ENCODE assay signal across 12 mouse cellular contexts in the genomic region with DNA sequence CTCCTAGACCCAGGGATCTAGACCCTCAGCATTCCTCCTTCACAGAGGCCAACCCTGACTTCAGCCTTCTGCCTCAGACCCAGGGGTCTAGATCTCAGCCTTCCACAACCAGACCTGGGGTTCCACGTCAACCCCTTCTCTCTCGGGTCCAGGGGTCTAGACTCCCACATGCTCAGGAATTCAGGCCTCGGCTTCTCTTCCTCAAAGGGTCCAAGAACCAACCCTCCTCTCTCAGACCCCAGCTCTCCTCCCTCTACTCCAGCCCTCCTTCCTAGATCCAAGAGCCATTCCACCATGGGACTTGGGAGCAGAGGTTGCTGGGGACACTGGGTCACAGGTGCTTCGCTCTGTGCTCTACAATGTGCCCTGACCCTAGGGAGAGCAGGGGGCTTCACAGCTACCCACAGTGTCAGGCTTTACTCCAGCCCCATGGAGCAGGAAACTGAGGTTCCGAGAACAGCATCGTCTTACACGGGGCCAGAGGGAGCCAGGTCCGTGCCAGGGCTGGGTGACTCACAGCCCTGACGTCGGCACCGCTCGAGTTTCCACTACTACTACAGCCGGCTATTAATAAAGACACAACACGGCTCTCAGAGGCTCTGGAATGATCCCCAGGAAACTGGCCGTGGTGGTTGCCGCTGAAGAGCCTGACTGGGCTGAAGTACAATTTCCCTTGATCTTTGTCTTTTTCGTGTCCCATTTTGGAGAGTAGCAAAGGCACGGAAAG. TPM values are rescaled to one million over a fixed set of nuclear protein-coding genes. Genes with fewer than 3 reads are reported as not detected.
DNase-seq lines count a peak whose midpoint lies in the region; ATAC-seq and TF ChIP-seq lines count a peak whose summit lies in the region.
"Had no signal": no experiment of that assay in that cellular context is flagged by ENCODE, and none has a peak within 500 bp of the region (broad histone marks: within the 10 kb centered on the region; RNA-seq: fewer than 3 reads in every experiment).

No protein-coding gene starts in this region.

- no peak for DNase-seq in hindbrain, embryonic 10.5 days (ENCODE audit: low spot score)
- peak; percentile 96 for DNase-seq in NIH3T3 (ENCODE audit: low read depth)
- peak; percentile 83 for DNase-seq in gastrocnemius, postnatal 25 days
- peak; percentile 15 for DNase-seq in lung, embryonic 14.5 days
- DNase-seq in neural tube, embryonic 10.5 days (ENCODE audit: extremely low spot score, low spot score) = no peak
- DNase-seq in right cerebral cortex, postnatal 25 days = no peak

- no peak for TF ChIP-seq CTCF in lung, embryonic 14.5 days (IDR thresholded peaks at IDR 0.05; ENCODE audit: low read depth)

- no peaks in the 10 kb centered on the region for H3K36me3 ChIP-seq in hindbrain, embryonic 12.5 days
- no peaks in the 10 kb centered on the region for H3K36me3 ChIP-seq in hindbrain, embryonic 10.5 days
- H3K36me3 ChIP-seq in lung, embryonic 14.5 days (ENCODE audit: insufficient read depth) = no peaks in the 10 kb centered on the region
- no peaks in the 10 kb centered on the region for H3K36me3 ChIP-seq in hindbrain, embryonic 16.5 days (ENCODE audit: control insufficient read depth, insufficient read depth, low read length)
- H3K36me3 ChIP-seq: limb, embryonic 12.5 days had no signal

- no peak overlapping the region for H3K27ac ChIP-seq in hindbrain, embryonic 12.5 days
- H3K27ac ChIP-seq in hindbrain, embryonic 10.5 days = no peak overlapping the region
- peak overlapping the region; percentile 15 for H3K27ac ChIP-seq in lung, embryonic 14.5 days (ENCODE audit: low read depth)
- H3K27ac ChIP-seq in hindbrain, embryonic 16.5 days (ENCODE audit: low read depth, low read length) = no peak overlapping the region
- H3K27ac ChIP-seq: limb, embryonic 12.5 days had no signal

- H3K4me3 ChIP-seq in hindbrain, embryonic 12.5 days = no peak overlapping the region
- no peak overlapping the region for H3K4me3 ChIP-seq in hindbrain, embryonic 10.5 days
- H3K4me3 ChIP-seq in lung, embryonic 14.5 days (ENCODE audit: low read depth, low read length) = no peak overlapping the region
- no peak overlapping the region for H3K4me3 ChIP-seq in hindbrain, embryonic 16.5 days (ENCODE audit: low read length)
- H3K4me3 ChIP-seq: limb, embryonic 12.5 days had no signal

- no peaks in the 10 kb centered on the region for H3K9me3 ChIP-seq in hindbrain, embryonic 12.5 days (replicated peaks)
- peaks cover 7% of the 10 kb centered on the region; the same call in 1 of the 2 replicates for H3K9me3 ChIP-seq in hindbrain, embryonic 10.5 days
- H3K9me3 ChIP-seq in lung, embryonic 14.5 days (ENCODE audit: low read depth, low read length) = no peaks in the 10 kb centered on the region
- no peaks in the 10 kb centered on the region for H3K9me3 ChIP-seq in hindbrain, embryonic 16.5 days (ENCODE audit: control insufficient read depth, low read length)

- H3K27me3 ChIP-seq in hindbrain, embryonic 12.5 days = no peaks in the 10 kb centered on the region
- H3K27me3 ChIP-seq in hindbrain, embryonic 10.5 days (ENCODE audit: insufficient read depth, poor library complexity, severe bottlenecking) = no peaks in the 10 kb centered on the region
- H3K27me3 ChIP-seq in lung, embryonic 14.5 days (ENCODE audit: insufficient read depth, low read length) = no peaks in the 10 kb centered on the region
- H3K27me3 ChIP-seq in hindbrain, embryonic 16.5 days (replicated peaks; ENCODE audit: control insufficient read depth, insufficient read depth, low read length) = no peaks in the 10 kb centered on the region

- no peaks in the 10 kb centered on the region for H3K4me1 ChIP-seq in hindbrain, embryonic 12.5 days
- no peaks in the 10 kb centered on the region; the same call in 1 of the 2 replicates for H3K4me1 ChIP-seq in hindbrain, embryonic 10.5 days (replicated peaks)
- no peaks in the 10 kb centered on the region for H3K4me1 ChIP-seq in lung, embryonic 14.5 days (ENCODE audit: insufficient read depth)
- H3K4me1 ChIP-seq in hindbrain, embryonic 16.5 days (ENCODE audit: control insufficient read depth, insufficient read depth, low read depth, low read length) = no peaks in the 10 kb centered on the region
- H3K4me1 ChIP-seq: limb, embryonic 12.5 days had no signal

- H3K9ac ChIP-seq in hindbrain, embryonic 12.5 days = peak overlapping the region; percentile 18; the same call in 1 of the 2 replicates
- H3K9ac ChIP-seq in lung, embryonic 14.5 days = no peak overlapping the region
- H3K9ac ChIP-seq in hindbrain, embryonic 16.5 days (ENCODE audit: low read depth, low read length) = no peak overlapping the region
- H3K9ac ChIP-seq: limb, embryonic 12.5 days had no signal

- no peak overlapping the region for H3K4me2 ChIP-seq in hindbrain, embryonic 12.5 days (replicated peaks)
- no peak overlapping the region for H3K4me2 ChIP-seq in lung, embryonic 14.5 days
- no peak overlapping the region for H3K4me2 ChIP-seq in hindbrain, embryonic 16.5 days (ENCODE audit: low read length)
- H3K4me2 ChIP-seq: limb, embryonic 12.5 days had no signal

- 81% methylated on average over 18 of the region's 18 CpGs for WGBS in hindbrain, embryonic 12.5 days
- WGBS in hindbrain, embryonic 10.5 days = 83% methylated on average over 18 of the region's 18 CpGs
- WGBS in lung, embryonic 14.5 days = 64% methylated on average over 18 of the region's 18 CpGs
- WGBS in hindbrain, embryonic 16.5 days = 78% methylated on average over 18 of the region's 18 CpGs

- no peak for ATAC-seq in hindbrain, embryonic 12.5 days (ENCODE audit: low FRiP score)
- 0 out of 2 replicates have a peak, but pooled peaks have one; percentile 1 for ATAC-seq in lung, embryonic 14.5 days (ENCODE audit: insufficient read depth)
- no peak for ATAC-seq in hindbrain, embryonic 16.5 days

RNA-seq across cellular contexts. Expression of gene Sbk3, which starts 1.5 kb away (rescaled TPM):
- 0.19 and 0.23 TPM in 2 replicates for polyA plus RNA-seq in hindbrain, embryonic 12.5 days (2016; fragmentation: Nextera tagmentation; extraction: Ambion mirVana)
- 0.10 TPM in 1 of 2 replicates, not detected in the other for polyA plus RNA-seq in hindbrain, embryonic 10.5 days (2016; fragmentation: Nextera tagmentation; extraction: Ambion mirVana)
- total RNA-seq in gastrocnemius, postnatal 25 days (2021) = 1 to 10 TPM in 1 of 2 experiments, under 1 TPM in 1; 0.49 to 3.1 TPM
- polyA plus RNA-seq in lung, embryonic 14.5 days (2014; fragmentation: Nextera tagmentation; extraction: Ambion mirVana) = 0.76 and 0.87 TPM in 2 replicates
- 0.70 and 0.71 TPM in 2 replicates for polyA plus RNA-seq in hindbrain, embryonic 16.5 days (2015; fragmentation: Nextera tagmentation; extraction: Ambion mirVana)
- total RNA-seq: granulocyte monocyte progenitor cell, adult 5-6 weeks had no signal
- polyA plus RNA-seq: limb, embryonic 12.5 days; thymus, postnatal 0 days had no signal

RNA-seq across cellular contexts. Expression of gene Sbk2, which starts 8.3 kb away (rescaled TPM):
- polyA plus RNA-seq in hindbrain, embryonic 12.5 days (2016; fragmentation: Nextera tagmentation; extraction: Ambion mirVana) = not detected in 2 replicates
- not detected in 2 replicates for polyA plus RNA-seq in hindbrain, embryonic 10.5 days (2016; fragmentation: Nextera tagmentation; extraction: Ambion mirVana)
- total RNA-seq in gastrocnemius, postnatal 25 days (2021) = 10 to 100 TPM; 29.0 to 60.0 TPM
- polyA plus RNA-seq in lung, embryonic 14.5 days (2014; fragmentation: Nextera tagmentation; extraction: Ambion mirVana) = 0.13 and 0.46 TPM in 2 replicates
- polyA plus RNA-seq in hindbrain, embryonic 16.5 days (2015; fragmentation: Nextera tagmentation; extraction: Ambion mirVana) = 0.14 TPM in 1 of 2 replicates, not detected in the other
- total RNA-seq: granulocyte monocyte progenitor cell, adult 5-6 weeks had no signal
- polyA plus RNA-seq: neural tube, embryonic 14.5 days had no signal

RNA-seq across cellular contexts. Expression of gene Zfp579, which starts 23.5 kb away (rescaled TPM):
- polyA plus RNA-seq in hindbrain, embryonic 12.5 days (2016; fragmentation: Nextera tagmentation; extraction: Ambion mirVana) = 57.8 and 61.4 TPM in 2 replicates
- polyA plus RNA-seq in hindbrain, embryonic 10.5 days (2016; fragmentation: Nextera tagmentation; extraction: Ambion mirVana) = 31.8 and 43.1 TPM in 2 replicates
- 10 to 100 TPM; 10.2 to 14.9 TPM for total RNA-seq in gastrocnemius, postnatal 25 days (2021)
- 35.1 and 35.9 TPM in 2 replicates for polyA plus RNA-seq in lung, embryonic 14.5 days (2014; fragmentation: Nextera tagmentation; extraction: Ambion mirVana)
- polyA plus RNA-seq in hindbrain, embryonic 16.5 days (2015; fragmentation: Nextera tagmentation; extraction: Ambion mirVana) = 49.2 and 53.5 TPM in 2 replicates

RNA-seq across cellular contexts. Expression of gene Zfp524, which starts 41.7 kb away (rescaled TPM):
- 8.5 and 9.1 TPM in 2 replicates for polyA plus RNA-seq in hindbrain, embryonic 12.5 days (2016; fragmentation: Nextera tagmentation; extraction: Ambion mirVana)
- polyA plus RNA-seq in hindbrain, embryonic 10.5 days (2016; fragmentation: Nextera tagmentation; extraction: Ambion mirVana) = 9.7 and 9.9 TPM in 2 replicates
- 1 to 10 TPM; 7.1 to 8.7 TPM for total RNA-seq in gastrocnemius, postnatal 25 days (2021)
- 13.6 and 13.8 TPM in 2 replicates for polyA plus RNA-seq in lung, embryonic 14.5 days (2014; fragmentation: Nextera tagmentation; extraction: Ambion mirVana)
- 8.0 and 9.3 TPM in 2 replicates for polyA plus RNA-seq in hindbrain, embryonic 16.5 days (2015; fragmentation: Nextera tagmentation; extraction: Ambion mirVana)

RNA-seq across cellular contexts. Expression of gene Fiz1, which starts 42.0 kb away (rescaled TPM):
- 59.6 and 60.1 TPM in 2 replicates for polyA plus RNA-seq in hindbrain, embryonic 12.5 days (2016; fragmentation: Nextera tagmentation; extraction: Ambion mirVana)
- 55.2 and 65.1 TPM in 2 replicates for polyA plus RNA-seq in hindbrain, embryonic 10.5 days (2016; fragmentation: Nextera tagmentation; extraction: Ambion mirVana)
- 10 to 100 TPM; 17.7 to 18.2 TPM for total RNA-seq in gastrocnemius, postnatal 25 days (2021)
- polyA plus RNA-seq in lung, embryonic 14.5 days (2014; fragmentation: Nextera tagmentation; extraction: Ambion mirVana) = 41.9 and 46.4 TPM in 2 replicates
- polyA plus RNA-seq in hindbrain, embryonic 16.5 days (2015; fragmentation: Nextera tagmentation; extraction: Ambion mirVana) = 28.8 and 34.4 TPM in 2 replicates

Comparison
In these comparisons a context has a peak if more than half of its experiments do, and no peak if none do; other contexts are left out.
1. DNase-seq: peak in NIH3T3 (single experiment), gastrocnemius, postnatal 25 days (single experiment) and lung, embryonic 14.5 days (single experiment); none in hindbrain, embryonic 10.5 days (single experiment), neural tube, embryonic 10.5 days (single experiment) and right cerebral cortex, postnatal 25 days (single experiment).